Mouse (Mus musculus): ENCODE measurements around the gene Ptger3. TPM values are rescaled to one million over a fixed set of nuclear protein-coding genes. Genes with fewer than 3 reads are reported as not detected.

Gene Ptger3
- total and polyA plus RNA-seq, 3 experiments = 0.02 to 0.22 TPM; not detected in 1

DNA sequence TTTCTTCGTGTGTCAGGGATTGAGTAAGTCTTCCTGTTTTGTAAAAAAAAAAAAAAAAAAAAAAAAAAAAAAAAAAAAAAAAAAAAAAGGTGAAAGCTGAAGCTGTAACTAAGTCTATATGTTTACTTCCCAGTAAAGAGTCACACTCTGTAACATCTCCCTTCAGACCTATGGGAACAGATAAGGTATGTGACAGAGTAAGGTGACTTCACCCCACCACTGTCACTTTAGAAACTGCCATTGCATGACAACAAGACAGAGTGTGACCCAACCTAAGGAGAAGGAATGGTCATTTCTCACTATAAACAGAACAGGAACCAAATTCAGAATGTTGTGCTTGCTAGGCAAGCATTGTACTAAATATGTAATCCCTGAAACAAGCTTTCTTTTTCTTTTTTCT lies 46.9 kb downstream of the Ptger3 start:
- H3K36me3 ChIP-seq (replicated peaks) = no peaks in the 10 kb centered on the region
- TF ChIP-seq CTCF (IDR thresholded peaks at IDR 0.05; ENCODE audit: low read depth, low read length) = no peak
- no peak for DNase-seq (ENCODE audit: low spot score)
- no peaks in the 10 kb centered on the region for H3K4me1 ChIP-seq (ENCODE audit: insufficient read depth, low read depth, low read length)
- H3K4me3 ChIP-seq (ENCODE audit: low read depth, low read length) = no peak overlapping the region
- H3K27me3 ChIP-seq (ENCODE audit: insufficient read depth, low read length) = no peaks in the 10 kb centered on the region
- H3K9me3 ChIP-seq (replicated peaks) = no peaks in the 10 kb centered on the region
- ATAC-seq (ENCODE audit: extremely low read depth, insufficient number of reproducible peaks, low FRiP score, poor library complexity, severe bottlenecking) = no peak

DNA sequence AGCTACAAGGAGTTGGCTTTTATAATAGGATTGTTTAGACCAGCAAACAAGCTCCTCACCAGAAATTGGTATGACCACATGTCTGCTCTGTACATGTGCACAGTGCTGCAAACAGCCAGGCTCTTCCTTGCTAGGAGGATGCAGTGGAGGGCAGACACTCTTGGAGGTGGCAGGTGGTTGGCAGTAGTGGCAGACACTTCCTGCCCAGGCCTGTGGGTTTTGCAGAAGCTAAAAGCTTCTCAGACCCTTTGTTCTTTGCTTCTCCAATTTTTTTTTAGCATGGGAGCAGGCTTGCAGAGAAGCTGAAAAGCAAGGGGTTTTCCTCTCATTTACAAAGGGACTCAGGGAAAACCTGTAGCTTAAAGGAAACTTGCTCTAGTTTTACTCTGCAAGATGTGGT lies 50.3 kb downstream of the Ptger3 start:
- H3K4me3 ChIP-seq (ENCODE audit: low read depth, low read length) = no peak overlapping the region
- no peaks in the 10 kb centered on the region for H3K36me3 ChIP-seq (replicated peaks)
- TF ChIP-seq GATA1 (IDR thresholded peaks at IDR 0.05; ENCODE audit: borderline replicate concordance, low read length) = no peak
- no peak for TF ChIP-seq CTCF (IDR thresholded peaks at IDR 0.05; ENCODE audit: low read depth, low read length)
- TF ChIP-seq POLR2AphosphoS5 (IDR thresholded peaks at IDR 0.05; ENCODE audit: insufficient replicate concordance, low read depth, low read length) = no peak
- no peak for TF ChIP-seq GATA2 (IDR thresholded peaks at IDR 0.05; ENCODE audit: borderline replicate concordance, low read depth, low read length)
- no peak for TF ChIP-seq TAL1 (conservative IDR thresholded peaks at IDR 0.05; ENCODE audit: low read depth, low read length)
- no peak for DNase-seq (ENCODE audit: low spot score)
- H3K4me1 ChIP-seq (ENCODE audit: insufficient read depth, low read depth, low read length) = no peaks in the 10 kb centered on the region
- H3K9me3 ChIP-seq (replicated peaks) = no peaks in the 10 kb centered on the region
- H3K27me3 ChIP-seq (ENCODE audit: insufficient read depth, low read length) = no peaks in the 10 kb centered on the region
- ATAC-seq (ENCODE audit: extremely low read depth, insufficient number of reproducible peaks, low FRiP score, poor library complexity, severe bottlenecking) = no peak

DNA sequence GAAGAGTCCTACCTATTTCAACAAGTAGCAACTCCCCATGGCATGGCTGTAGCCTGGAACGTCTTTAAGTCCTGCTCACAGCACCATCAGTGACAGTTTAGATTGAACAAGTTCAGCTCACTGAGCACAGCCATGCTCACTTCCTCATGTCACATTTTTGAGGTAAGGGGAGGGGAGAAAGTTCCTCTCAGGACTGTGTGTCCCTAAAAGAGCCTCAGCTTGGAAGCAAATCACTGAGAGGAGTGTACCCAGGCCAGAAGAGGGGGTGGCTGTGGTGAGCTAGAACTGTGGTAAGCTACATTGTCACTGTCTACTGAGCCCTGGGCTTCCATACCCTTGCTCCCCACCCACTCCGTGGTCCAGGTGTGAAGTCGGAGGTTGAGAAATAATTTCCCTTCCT lies 60.7 kb downstream of the Ptger3 start:
- Histone ChIP-seq H3K4me1 (ENCODE audit: insufficient read depth, low read depth, low read length) (no peaks in the 10 kb centered on the region), H3K4me3 (ENCODE audit: low read depth, low read length) (no peak overlapping the region), H3K36me3 (replicated peaks) (no peaks in the 10 kb centered on the region), H3K9me3 (replicated peaks) (no peaks in the 10 kb centered on the region), H3K27me3 (ENCODE audit: insufficient read depth, low read length) (no peaks in the 10 kb centered on the region)
- ATAC-seq (ENCODE audit: extremely low read depth, insufficient number of reproducible peaks, low FRiP score, poor library complexity, severe bottlenecking) = no peak
- TF ChIP-seq GATA1 (IDR thresholded peaks at IDR 0.05; ENCODE audit: borderline replicate concordance, low read length) (no peak), POLR2AphosphoS5 (IDR thresholded peaks at IDR 0.05; ENCODE audit: insufficient replicate concordance, low read depth, low read length) (no peak), CTCF (IDR thresholded peaks at IDR 0.05; ENCODE audit: low read depth, low read length) (no peak), GATA2 (IDR thresholded peaks at IDR 0.05; ENCODE audit: borderline replicate concordance, low read depth, low read length) (no peak), TAL1 (conservative IDR thresholded peaks at IDR 0.05; ENCODE audit: low read depth, low read length) (no peak)
- DNase-seq (ENCODE audit: low spot score) = no peak

DNA sequence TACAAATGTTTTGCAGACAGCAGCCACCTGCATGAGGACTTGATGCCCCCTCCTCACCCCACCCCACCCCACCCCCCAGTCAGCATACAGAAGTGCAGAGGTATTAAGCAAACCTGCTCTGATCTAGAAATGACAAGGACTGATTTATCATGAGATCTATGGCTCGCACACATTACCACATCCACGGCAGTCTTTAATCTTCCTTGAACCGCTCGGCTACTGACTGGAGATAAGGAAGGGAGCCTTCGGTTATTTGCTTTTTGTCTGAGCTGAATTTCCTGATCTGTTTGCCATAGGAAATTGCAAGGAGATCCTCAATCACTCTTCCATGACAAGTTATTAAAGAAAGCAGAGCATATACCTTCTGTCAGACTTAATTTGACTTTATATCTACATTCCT lies 64.0 kb downstream of the Ptger3 start:
- no peak for DNase-seq (ENCODE audit: low spot score)
- Histone ChIP-seq H3K36me3 (replicated peaks) (no peaks in the 10 kb centered on the region), H3K4me3 (ENCODE audit: low read depth, low read length) (no peak overlapping the region), H3K9me3 (replicated peaks) (no peaks in the 10 kb centered on the region), H3K27me3 (ENCODE audit: insufficient read depth, low read length) (no peaks in the 10 kb centered on the region), H3K4me1 (ENCODE audit: insufficient read depth, low read depth, low read length) (no peaks in the 10 kb centered on the region)
- ATAC-seq (ENCODE audit: extremely low read depth, insufficient number of reproducible peaks, low FRiP score, poor library complexity, severe bottlenecking) = no peak
- no peak for TF ChIP-seq GATA2 (IDR thresholded peaks at IDR 0.05; ENCODE audit: borderline replicate concordance, low read depth, low read length)
- no peak for TF ChIP-seq CTCF (IDR thresholded peaks at IDR 0.05; ENCODE audit: low read depth, low read length)
- no peak for TF ChIP-seq GATA1 (IDR thresholded peaks at IDR 0.05; ENCODE audit: borderline replicate concordance, low read length)
- TF ChIP-seq TAL1 (conservative IDR thresholded peaks at IDR 0.05; ENCODE audit: low read depth, low read length) = no peak
- no peak for TF ChIP-seq POLR2AphosphoS5 (IDR thresholded peaks at IDR 0.05; ENCODE audit: insufficient replicate concordance, low read depth, low read length)

DNA sequence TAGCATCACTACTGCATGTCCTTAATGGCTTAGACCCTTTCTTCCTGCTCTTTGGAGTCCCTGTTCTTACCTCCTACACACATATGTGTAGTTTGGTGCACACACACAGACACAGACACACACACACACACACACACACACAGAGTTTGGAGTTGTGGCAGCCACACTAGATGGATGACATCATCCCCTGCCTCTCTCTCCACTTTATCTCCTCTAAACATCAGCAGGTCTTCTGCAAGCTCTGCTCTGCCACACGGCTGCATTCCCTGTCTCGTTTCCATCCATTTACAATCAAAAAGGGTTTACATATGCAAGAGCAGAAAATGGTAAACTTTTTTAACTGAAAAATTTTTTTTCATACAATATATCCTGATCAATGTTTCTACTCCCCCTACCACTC lies 64.7 kb downstream of the Ptger3 start:
- H3K4me3 ChIP-seq (ENCODE audit: low read depth, low read length) = no peak overlapping the region
- TF ChIP-seq POLR2AphosphoS5 (IDR thresholded peaks at IDR 0.05; ENCODE audit: insufficient replicate concordance, low read depth, low read length) = no peak
- no peak for TF ChIP-seq CTCF (IDR thresholded peaks at IDR 0.05; ENCODE audit: low read depth, low read length)
- no peak for TF ChIP-seq TAL1 (conservative IDR thresholded peaks at IDR 0.05; ENCODE audit: low read depth, low read length)
- no peak for TF ChIP-seq GATA1 (IDR thresholded peaks at IDR 0.05; ENCODE audit: borderline replicate concordance, low read length)
- no peak for TF ChIP-seq GATA2 (IDR thresholded peaks at IDR 0.05; ENCODE audit: borderline replicate concordance, low read depth, low read length)
- no peaks in the 10 kb centered on the region for H3K9me3 ChIP-seq (replicated peaks)
- H3K27me3 ChIP-seq (ENCODE audit: insufficient read depth, low read length) = no peaks in the 10 kb centered on the region
- H3K36me3 ChIP-seq (replicated peaks) = no peaks in the 10 kb centered on the region
- ATAC-seq (ENCODE audit: extremely low read depth, insufficient number of reproducible peaks, low FRiP score, poor library complexity, severe bottlenecking) (no peak), DNase-seq (ENCODE audit: low spot score) (no peak)
- no peaks in the 10 kb centered on the region for H3K4me1 ChIP-seq (ENCODE audit: insufficient read depth, low read depth, low read length)

DNA sequence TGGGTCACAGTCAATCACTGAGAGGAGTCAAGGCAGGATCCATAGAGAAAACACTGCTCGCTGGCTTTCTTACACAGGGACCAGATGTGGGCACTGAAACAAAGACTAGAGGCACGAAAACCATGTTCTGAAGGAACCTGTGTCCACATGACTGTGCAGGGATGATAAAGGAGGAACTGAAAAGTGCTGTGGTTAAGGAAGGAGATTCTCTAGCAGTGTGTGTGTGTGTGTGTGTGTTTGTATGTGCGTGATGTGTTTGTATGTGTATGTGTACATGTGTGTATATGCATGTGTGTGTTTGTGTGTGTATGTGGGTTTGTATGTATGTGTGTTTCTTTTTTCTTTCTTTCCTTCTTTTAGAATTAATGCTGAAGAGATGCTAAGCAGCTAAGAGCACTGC lies 67.7 kb downstream of the Ptger3 start:
- ATAC-seq (ENCODE audit: extremely low read depth, insufficient number of reproducible peaks, low FRiP score, poor library complexity, severe bottlenecking) (no peak), DNase-seq (ENCODE audit: low spot score) (no peak)
- Histone ChIP-seq H3K27me3 (ENCODE audit: insufficient read depth, low read length) (no peaks in the 10 kb centered on the region), H3K4me1 (ENCODE audit: insufficient read depth, low read depth, low read length) (no peaks in the 10 kb centered on the region), H3K36me3 (replicated peaks) (no peaks in the 10 kb centered on the region), H3K4me3 (ENCODE audit: low read depth, low read length) (no peak overlapping the region), H3K9me3 (replicated peaks) (no peaks in the 10 kb centered on the region)
- TF ChIP-seq GATA1 (IDR thresholded peaks at IDR 0.05; ENCODE audit: borderline replicate concordance, low read length) (no peak), GATA2 (IDR thresholded peaks at IDR 0.05; ENCODE audit: borderline replicate concordance, low read depth, low read length) (no peak), POLR2AphosphoS5 (IDR thresholded peaks at IDR 0.05; ENCODE audit: insufficient replicate concordance, low read depth, low read length) (no peak), CTCF (IDR thresholded peaks at IDR 0.05; ENCODE audit: low read depth, low read length) (no peak), TAL1 (conservative IDR thresholded peaks at IDR 0.05; ENCODE audit: low read depth, low read length) (no peak)

DNA sequence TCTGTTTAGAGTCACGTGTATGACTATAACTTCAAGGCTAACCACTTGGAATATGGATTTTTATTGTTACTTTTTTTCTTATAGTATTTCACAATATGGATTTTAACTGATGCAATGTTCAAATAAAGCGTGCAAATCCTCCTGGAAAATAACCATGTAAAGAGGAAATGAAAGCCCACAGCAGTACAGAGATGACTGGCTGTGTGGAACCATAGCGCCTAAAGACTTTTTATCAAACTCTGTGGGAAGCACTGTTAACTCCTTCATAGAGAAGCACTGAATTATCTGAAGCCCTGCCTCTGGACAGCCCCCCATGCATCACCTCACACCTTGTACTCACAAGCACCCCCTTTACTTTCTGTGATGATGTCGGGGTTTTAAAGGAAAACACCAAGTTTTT lies 69.0 kb downstream of the Ptger3 start:
- DNase-seq (ENCODE audit: low spot score) = no peak
- no peak for TF ChIP-seq GATA2 (IDR thresholded peaks at IDR 0.05; ENCODE audit: borderline replicate concordance, low read depth, low read length)
- no peak for TF ChIP-seq GATA1 (IDR thresholded peaks at IDR 0.05; ENCODE audit: borderline replicate concordance, low read length)
- no peak for TF ChIP-seq POLR2AphosphoS5 (IDR thresholded peaks at IDR 0.05; ENCODE audit: insufficient replicate concordance, low read depth, low read length)
- no peak for TF ChIP-seq TAL1 (conservative IDR thresholded peaks at IDR 0.05; ENCODE audit: low read depth, low read length)
- no peak for TF ChIP-seq CTCF (IDR thresholded peaks at IDR 0.05; ENCODE audit: low read depth, low read length)
- no peaks in the 10 kb centered on the region for H3K36me3 ChIP-seq (replicated peaks)
- no peaks in the 10 kb centered on the region for H3K4me1 ChIP-seq (ENCODE audit: insufficient read depth, low read depth, low read length)
- H3K27me3 ChIP-seq (ENCODE audit: insufficient read depth, low read length) = no peaks in the 10 kb centered on the region
- no peak overlapping the region for H3K4me3 ChIP-seq (ENCODE audit: low read depth, low read length)
- no peak for ATAC-seq (ENCODE audit: extremely low read depth, insufficient number of reproducible peaks, low FRiP score, poor library complexity, severe bottlenecking)
- H3K9me3 ChIP-seq (replicated peaks) = no peaks in the 10 kb centered on the region
